Mouse (Mus musculus): ENCODE measurements at regions not wholly inside any gene's neighbourhood (a gene's known extent, or its start where the extent isn't known, plus 50 kb on each side); places are given as distances from the start of the nearest gene placed in this dataset.

- TF ChIP-seq CTCF (IDR thresholded peaks at IDR 0.05; ENCODE audit: extremely low read depth, insufficient read depth, low read length) (no peak), POLR2A (IDR thresholded peaks at IDR 0.05; ENCODE audit: extremely low read depth, insufficient read depth, low read length) (no peak)
Observed at GRCm38 (mm10) chr8:41869681-41870356, 452.9 kb upstream of the Frg1 start.
